Mouse (Mus musculus) CD4-positive naive resting alpha-beta T cell, adult 57 days (primary cell): ENCODE data around the gene Tmem29. TPM values are rescaled to one million over a fixed set of nuclear protein-coding genes. Genes with fewer than 3 reads are reported as not detected.

ENCODE experiments used
- total RNA-seq: library from RNA; stranded (reverse); gene quantifications from one replicate; pipeline ENCODE4 v1.2.4, GENCODE M21; 2023

The Tmem29 gene
- total RNA-seq = 8.7 TPM

GRCm38 (mm10) chrX:150458766-150459350, at the start of gene Tmem29:
Gene Tmem29 (minus strand): TSS chrX:150459154.

Other genes starting within 250 kb of the Tmem29 start
- gene Alas2, start 88.2 kb upstream of the Tmem29 start, total RNA-seq = 16.8 TPM
- 4.2 TPM for gene Pfkfb1, start 129.1 kb upstream of the Tmem29 start, total RNA-seq
- gene Apex2, start 130.7 kb upstream of the Tmem29 start, total RNA-seq = 20.1 TPM
- not detected for gene Tro, start 198.4 kb upstream of the Tmem29 start, total RNA-seq